Mouse (Mus musculus) heart, postnatal 0 days (tissue): ENCODE measurements around the gene St6gal1. TPM values are rescaled to one million over a fixed set of nuclear protein-coding genes. Genes with fewer than 3 reads are reported as not detected.

Experiments
- ATAC-seq: fragments of 200-750 bp; cut with Nextera tagmentation; 2 replicates; pipeline ENCODE4 v1.8.0; 2017; ENCODE audit warnings: low read depth, moderate number of reproducible peaks, moderate library complexity; ENCODE audit not compliant: insufficient read depth
- DNase-seq: peaks from one replicate; pipeline ENCODE4 v3.0.0-alpha.2; 2016; ENCODE audit warnings: low spot score
- H3K27ac ChIP-seq: fragments of 300-500 bp; sonication (generic); 2 replicates; pipeline ENCODE4 v1.5.1; 2014; ENCODE audit warnings: low read depth, mild to moderate bottlenecking
- H3K27me3 ChIP-seq: fragments of 300-500 bp; sonication (generic); 2 replicates; pipeline ENCODE4 v1.6.1; 2014; ENCODE audit warnings: low read length, mixed read lengths; ENCODE audit not compliant: control insufficient read depth, insufficient read depth
- H3K36me3 ChIP-seq: fragments of 300-500 bp; sonication (generic); replicated peaks from 2 replicates; pipeline ENCODE4 v1.6.1; 2014; ENCODE audit warnings: low read length, mixed read lengths; ENCODE audit not compliant: control insufficient read depth, insufficient read depth
- H3K4me1 ChIP-seq: fragments of 300-500 bp; sonication (generic); 2 replicates; pipeline ENCODE4 v1.6.1; 2014; ENCODE audit warnings: antibody characterized with exemption; ENCODE audit not compliant: control insufficient read depth, insufficient read depth
- H3K4me2 ChIP-seq: fragments of 300-500 bp; sonication (generic); 2 replicates; pipeline ENCODE4 v1.6.1; 2014; ENCODE audit warnings: low read depth, mild to moderate bottlenecking, low read length, moderate library complexity
- H3K4me3 ChIP-seq: fragments of 300-500 bp; sonication (generic); 2 replicates; pipeline ENCODE4 v1.5.1; 2014; ENCODE audit warnings: low read depth, low read length
- H3K9ac ChIP-seq: fragments of 300-500 bp; sonication (generic); replicated peaks from 2 replicates; pipeline ENCODE4 v1.6.1; 2014; ENCODE audit warnings: low read depth, low read length, mixed read lengths
- H3K9me3 ChIP-seq: fragments of 300-500 bp; sonication (generic); replicated peaks from 2 replicates; pipeline ENCODE4 v1.6.1; 2016; ENCODE audit warnings: low read length; ENCODE audit not compliant: control insufficient read depth
- CTCF ChIP-seq: IDR thresholded peaks from 2 replicates; pipeline ENCODE4 v1.5.1; 2016; ENCODE audit warnings: antibody characterized with exemption, control low read depth, low read depth
- EP300 ChIP-seq: IDR thresholded peaks from 2 replicates; pipeline ENCODE4 v1.6.1; 2016; ENCODE audit warnings: antibody characterized with exemption, low read depth
- WGBS: fragments of 180-500 bp; shearing (Covaris S2); extraction: QIAGEN DNeasy Blood & Tissue Kit; methylation state at CpG from one replicate; pipeline ENCODE4 v1.1.7; 2014; 5-methylcytosine and 5-hydroxymethylcytosine counted together
- polyA plus RNA-seq: library from polyadenylated mRNA; unstranded; fragments of >200 nt; fragmentation: Nextera tagmentation; extraction: Ambion mirVana; gene quantifications from 2 replicates; pipeline ENCODE4 v1.2.1, GENCODE M21; 2015
- total RNA-seq: library from RNA; depleted of rRNA; stranded (reverse); fragments of >200 nt; gene quantifications from 2 replicates; pipeline ENCODE4 v1.2.3, GENCODE M21; 2014; ENCODE audit warnings: low replicate concordance

Gene St6gal1
- total and polyA plus RNA-seq, 2 experiments from 2014 or later: 10.0 to 23.5 TPM

DNA sequence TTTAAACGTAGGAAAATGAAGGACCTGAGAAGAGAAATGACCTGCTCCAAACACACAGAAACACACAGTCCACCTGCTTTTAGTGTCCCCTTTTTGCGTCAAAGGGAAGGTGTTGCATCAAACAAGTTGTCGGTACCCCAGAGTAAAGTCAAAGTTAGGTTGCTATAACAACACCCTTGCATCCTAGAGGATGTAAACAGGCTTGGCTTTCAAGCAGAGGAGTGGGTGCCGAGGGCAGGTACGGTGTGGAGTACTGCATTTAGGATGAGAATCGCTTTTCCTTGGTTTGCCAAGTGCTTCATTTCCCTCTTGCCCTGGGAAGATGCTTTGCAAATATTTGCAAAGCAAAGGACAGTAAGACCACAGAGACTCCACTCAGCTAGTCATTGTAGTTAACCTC lies 3.3 kb downstream of the St6gal1 start:
- Histone ChIP-seq H3K27me3 (no peaks in the 10 kb centered on the region), H3K36me3 (no peaks in the 10 kb centered on the region), H3K9me3 (no peaks in the 10 kb centered on the region), H3K4me3 (0 out of 2 replicates have a peak overlapping the region, but pooled peaks have one; percentile 85), H3K9ac (no peak overlapping the region), H3K4me1 (peaks cover 33% of the 10 kb centered on the region), H3K4me2 (peak overlapping the region; percentile 96; the same call in 1 of the 2 replicates), H3K27ac (no peak overlapping the region)
- TF ChIP-seq CTCF (no peak), EP300 (no peak)
- no peak for DNase-seq
- ATAC-seq: no peak
- WGBS: 68% methylated on average over 6 of the region's 6 CpGs

DNA sequence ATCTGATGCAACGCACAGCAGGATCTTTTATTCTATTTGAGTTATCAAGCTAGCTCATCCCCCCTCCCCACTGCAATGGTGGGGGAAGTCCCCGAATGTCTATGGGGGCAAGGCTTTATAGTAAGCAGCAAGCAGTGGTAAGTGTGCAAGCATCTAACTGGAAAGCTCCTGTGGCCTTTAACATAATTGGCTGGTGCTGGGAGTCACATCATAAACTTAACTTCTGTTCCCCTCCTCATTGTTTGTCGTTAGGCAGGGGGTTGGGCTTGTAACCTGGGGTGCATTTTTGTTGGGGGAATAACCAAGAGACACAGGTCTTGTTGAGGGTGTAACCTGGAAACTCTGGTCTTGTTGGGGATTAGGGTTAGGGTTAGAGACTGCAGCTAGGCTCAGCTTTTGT lies 3.9 kb downstream of the St6gal1 start:
- H3K4me2 ChIP-seq: no peak overlapping the region
- H3K27me3 ChIP-seq: no peaks in the 10 kb centered on the region
- DNase-seq (no peak), ATAC-seq (no peak)
- TF ChIP-seq EP300: no peak
- no peak for TF ChIP-seq CTCF
- peaks cover 36% of the 10 kb centered on the region for H3K4me1 ChIP-seq
- no peaks in the 10 kb centered on the region for H3K9me3 ChIP-seq
- no peak overlapping the region for H3K4me3 ChIP-seq
- H3K36me3 ChIP-seq: no peaks in the 10 kb centered on the region
- H3K9ac ChIP-seq: no peak overlapping the region
- no peak overlapping the region for H3K27ac ChIP-seq
- 59% methylated on average over 3 of the region's 3 CpGs for WGBS

DNA sequence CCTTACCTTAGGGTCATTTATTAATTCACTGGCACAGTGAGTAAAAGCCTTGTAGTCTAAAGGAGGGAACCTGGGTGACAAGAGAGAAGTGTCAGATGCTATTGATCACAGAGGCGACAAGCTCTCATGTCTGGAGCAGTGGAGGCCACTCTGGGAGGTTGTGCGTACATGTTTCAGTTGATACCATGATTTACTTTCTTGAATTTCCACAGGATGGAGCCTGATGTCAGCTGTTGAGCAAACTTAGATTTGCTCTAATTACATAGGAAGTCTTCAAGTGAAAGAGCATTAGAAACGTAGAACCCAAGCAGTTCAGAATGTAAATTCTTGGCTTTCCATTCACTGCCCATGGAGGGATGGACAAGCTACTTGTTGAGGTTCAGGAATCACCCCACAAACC lies 5.4 kb downstream of the St6gal1 start:
- H3K9me3 ChIP-seq: no peaks in the 10 kb centered on the region
- TF ChIP-seq EP300 (no peak), CTCF (no peak)
- H3K27ac ChIP-seq: no peak overlapping the region
- DNase-seq (no peak), ATAC-seq (no peak)
- WGBS: 75% methylated on average over 3 of the region's 3 CpGs
- H3K36me3 ChIP-seq: no peaks in the 10 kb centered on the region
- no peaks in the 10 kb centered on the region for H3K27me3 ChIP-seq
- H3K9ac ChIP-seq: no peak overlapping the region
- peaks cover 39% of the 10 kb centered on the region for H3K4me1 ChIP-seq
- H3K4me3 ChIP-seq: no peak overlapping the region
- H3K4me2 ChIP-seq: no peak overlapping the region

DNA sequence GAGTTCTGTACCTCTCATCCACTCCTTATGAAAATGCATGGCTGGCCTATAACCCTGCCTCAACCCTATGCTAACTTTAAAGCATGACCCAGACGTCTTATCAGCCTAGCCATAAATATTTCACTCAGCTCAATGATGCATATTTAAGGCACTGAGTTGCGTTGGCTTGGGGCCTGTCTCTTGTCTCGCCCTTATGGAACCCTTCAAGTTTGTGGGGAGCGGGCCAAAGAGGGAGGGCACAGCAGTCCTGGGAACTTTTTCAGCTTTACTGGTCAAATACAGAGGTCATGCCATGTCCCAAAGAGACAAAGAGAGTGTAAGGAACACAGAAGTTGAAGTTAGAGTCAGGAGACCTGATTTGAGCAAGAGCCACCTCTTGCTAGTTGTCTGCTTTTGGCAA lies 6.6 kb downstream of the St6gal1 start:
- H3K9ac ChIP-seq: no peak overlapping the region
- no peak for TF ChIP-seq EP300
- no peak for TF ChIP-seq CTCF
- peaks cover 39% of the 10 kb centered on the region for H3K4me1 ChIP-seq
- H3K4me3 ChIP-seq: no peak overlapping the region
- 24% methylated on average over 4 of the region's 4 CpGs for WGBS
- ATAC-seq (peak; percentile 65), DNase-seq (no peak)
- H3K4me2 ChIP-seq: no peak overlapping the region
- H3K27ac ChIP-seq: peak overlapping the region; percentile 49
- no peaks in the 10 kb centered on the region for H3K27me3 ChIP-seq
- H3K9me3 ChIP-seq: no peaks in the 10 kb centered on the region
- no peaks in the 10 kb centered on the region for H3K36me3 ChIP-seq

DNA sequence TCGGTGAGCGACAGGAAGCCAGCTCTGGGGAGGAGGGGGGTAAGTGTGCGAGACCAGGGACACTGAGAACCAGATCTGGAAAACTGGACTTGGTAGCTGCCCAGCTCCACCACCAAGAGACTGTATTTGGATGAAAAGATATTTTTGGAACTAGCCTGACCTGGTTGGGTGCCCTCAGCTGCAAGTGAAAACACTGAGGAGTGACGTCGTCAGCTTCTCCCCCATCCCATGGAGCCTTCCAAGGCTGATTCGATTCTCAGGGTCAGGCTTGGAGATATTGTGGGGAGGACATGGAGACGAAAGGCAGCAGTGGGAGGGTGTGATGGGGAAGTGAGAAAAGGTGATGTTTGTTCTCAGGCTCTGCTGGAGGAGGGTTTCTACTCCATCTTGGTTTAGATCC lies 8.2 kb downstream of the St6gal1 start:
- DNase-seq (no peak), ATAC-seq (no peak)
- no peak overlapping the region for H3K4me3 ChIP-seq
- 0 out of 2 replicates have a peak, but pooled peaks cover 6% of the 10 kb centered on the region for H3K27me3 ChIP-seq
- no peak overlapping the region for H3K4me2 ChIP-seq
- no peaks in the 10 kb centered on the region for H3K36me3 ChIP-seq
- peaks cover 46% of the 10 kb centered on the region for H3K4me1 ChIP-seq
- H3K9ac ChIP-seq: no peak overlapping the region
- 0 out of 2 replicates have a peak overlapping the region, but pooled peaks have one; percentile 5 for H3K27ac ChIP-seq
- no peaks in the 10 kb centered on the region for H3K9me3 ChIP-seq
- TF ChIP-seq CTCF (no peak), EP300 (no peak)
- 37% methylated on average over 7 of the region's 7 CpGs for WGBS

DNA sequence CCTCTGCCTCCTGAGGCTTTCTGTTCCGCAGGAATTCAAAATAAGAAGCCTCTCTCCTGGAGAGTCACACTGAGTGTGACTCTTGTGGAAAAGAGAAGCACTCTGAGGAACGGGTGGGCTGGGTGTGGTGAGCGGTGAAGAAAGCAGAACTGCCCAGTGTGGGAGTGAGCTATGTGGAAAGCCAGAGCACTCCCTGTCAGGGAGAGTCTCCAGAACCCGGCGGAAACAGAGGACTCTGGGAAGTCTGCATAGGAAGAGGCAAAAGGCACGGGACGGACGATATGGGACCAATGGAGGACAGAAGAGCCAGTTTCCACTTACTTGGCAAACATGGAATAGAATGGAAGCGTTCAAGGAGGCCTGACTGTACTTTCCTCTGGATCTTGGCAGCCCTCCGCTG lies 9.0 kb downstream of the St6gal1 start:
- 0 out of 2 replicates have a peak, but pooled peaks have one; percentile 19 for ATAC-seq
- H3K4me3 ChIP-seq: no peak overlapping the region
- no peaks in the 10 kb centered on the region for H3K9me3 ChIP-seq
- no peak overlapping the region for H3K4me2 ChIP-seq
- no peak overlapping the region for H3K9ac ChIP-seq
- H3K27me3 ChIP-seq: 0 out of 2 replicates have a peak, but pooled peaks cover 6% of the 10 kb centered on the region
- 0 out of 2 replicates have a peak overlapping the region, but pooled peaks have one; percentile 14 for H3K27ac ChIP-seq
- peaks cover 49% of the 10 kb centered on the region for H3K4me1 ChIP-seq
- no peak for DNase-seq
- no peaks in the 10 kb centered on the region for H3K36me3 ChIP-seq
- 68% methylated on average over 10 of the region's 10 CpGs for WGBS
- no peak for TF ChIP-seq CTCF
- TF ChIP-seq EP300: no peak
